Comparison of ENCODE assay signal across 9 mouse cellular contexts in genomic region chr4:32304221-32304703, GRCm38 (mm10).
DNase-seq lines count a peak whose midpoint lies in the region; ATAC-seq lines count a peak whose summit lies in the region.
"Had no signal": no experiment of that assay in that cellular context is flagged by ENCODE, and none has a peak within 500 bp of the region (broad histone marks: within the 10 kb centered on the region; RNA-seq: fewer than 3 reads in every experiment).

No protein-coding gene starts in this region.

- peak overlapping the region; percentile 91 for H3K27ac ChIP-seq in embryonic facial prominence, embryonic 10.5 days (replicated peaks)
- peak overlapping the region; percentile 69 for H3K27ac ChIP-seq in hindbrain, embryonic 16.5 days (ENCODE audit: low read depth, low read length)
- peak overlapping the region; percentile 95 for H3K27ac ChIP-seq in lung, embryonic 15.5 days
- peak overlapping the region; percentile 93 for H3K27ac ChIP-seq in stomach, embryonic 16.5 days (ENCODE audit: low read length)

- peaks cover 80% of the 10 kb centered on the region for H3K4me1 ChIP-seq in embryonic facial prominence, embryonic 10.5 days
- peaks cover 46% of the 10 kb centered on the region for H3K4me1 ChIP-seq in hindbrain, embryonic 16.5 days (ENCODE audit: control insufficient read depth, insufficient read depth, low read depth, low read length)
- H3K4me1 ChIP-seq in lung, embryonic 15.5 days, result peaks cover 81% of the 10 kb centered on the region
- H3K4me1 ChIP-seq in stomach, embryonic 16.5 days (ENCODE audit: control insufficient read depth, insufficient read depth, low read length), result peaks cover 59% of the 10 kb centered on the region

- ATAC-seq in hindbrain, embryonic 16.5 days, result peak; percentile 59
- peak; percentile 36 for ATAC-seq in lung, embryonic 15.5 days (ENCODE audit: borderline replicate concordance, extremely low read depth, low FRiP score, low TSS enrichment)
- ATAC-seq in stomach, embryonic 16.5 days (ENCODE audit: insufficient read depth, low FRiP score), result 0 out of 2 replicates have a peak, but pooled peaks have one; percentile 19

- peak; percentile 45 for DNase-seq in embryo, embryonic 11 days
- DNase-seq in embryo, embryonic 9.5 days (ENCODE audit: extremely low spot score), result no peak
- peak; percentile 42 for DNase-seq in embryonic facial prominence, embryonic 10.5 days (ENCODE audit: low spot score)
- no peak for DNase-seq in spleen, postnatal 36 days (ENCODE audit: low spot score in 2 of 2)
- DNase-seq in left cerebral cortex, postnatal 14 days (ENCODE audit: low spot score in 2 of 2), result no peak

- H3K9me3 ChIP-seq in embryonic facial prominence, embryonic 10.5 days, result no peaks in the 10 kb centered on the region
- H3K9me3 ChIP-seq in hindbrain, embryonic 16.5 days (ENCODE audit: control insufficient read depth, low read length), result no peaks in the 10 kb centered on the region
- no peaks in the 10 kb centered on the region for H3K9me3 ChIP-seq in lung, embryonic 15.5 days
- H3K9me3 ChIP-seq in stomach, embryonic 16.5 days (replicated peaks; ENCODE audit: control insufficient read depth, low read length), result no peaks in the 10 kb centered on the region

- peaks cover 15% of the 10 kb centered on the region; the same call in 1 of the 2 replicates for H3K36me3 ChIP-seq in embryonic facial prominence, embryonic 10.5 days (replicated peaks)
- no peaks in the 10 kb centered on the region for H3K36me3 ChIP-seq in hindbrain, embryonic 16.5 days (ENCODE audit: control insufficient read depth, insufficient read depth, low read length)
- no peaks in the 10 kb centered on the region for H3K36me3 ChIP-seq in lung, embryonic 15.5 days
- H3K36me3 ChIP-seq in stomach, embryonic 16.5 days (ENCODE audit: control insufficient read depth, insufficient read depth, low read length), result no peaks in the 10 kb centered on the region

- intact Hi-C loops in left cerebral cortex, postnatal 14 days (cut with DNase I), result loop anchor here (5.0 to 10.0 kb wide), 2 partner anchors 57 to 111 kb away; no protein-coding TSS in a partner anchor

- H3K9ac ChIP-seq in hindbrain, embryonic 16.5 days (ENCODE audit: low read depth, low read length), result 0 out of 2 replicates have a peak overlapping the region, but pooled peaks have one; percentile 6
- H3K9ac ChIP-seq in lung, embryonic 15.5 days, result no peak overlapping the region
- no peak overlapping the region for H3K9ac ChIP-seq in stomach, embryonic 16.5 days (ENCODE audit: low read length)

- 23% methylated on average over 6 of the region's 6 CpGs for WGBS in embryonic facial prominence, embryonic 10.5 days
- 9% methylated on average over 6 of the region's 6 CpGs for WGBS in hindbrain, embryonic 16.5 days
- WGBS in lung, embryonic 15.5 days, result 12% methylated on average over 6 of the region's 6 CpGs
- WGBS in stomach, embryonic 16.5 days, result 14% methylated on average over 6 of the region's 6 CpGs

- peak overlapping the region; percentile 38 for H3K4me3 ChIP-seq in embryonic facial prominence, embryonic 10.5 days
- no peak overlapping the region for H3K4me3 ChIP-seq in hindbrain, embryonic 16.5 days (ENCODE audit: low read length)
- 0 out of 2 replicates have a peak overlapping the region, but pooled peaks have one; percentile 5 for H3K4me3 ChIP-seq in lung, embryonic 15.5 days
- H3K4me3 ChIP-seq in stomach, embryonic 16.5 days (replicated peaks; ENCODE audit: low read length), result 0 out of 2 replicates have a peak overlapping the region, but pooled peaks have one; percentile 2

- peak overlapping the region; percentile 35 for H3K4me2 ChIP-seq in hindbrain, embryonic 16.5 days (ENCODE audit: low read length)
- H3K4me2 ChIP-seq in lung, embryonic 15.5 days, result peak overlapping the region; percentile 56
- peak overlapping the region; percentile 50 for H3K4me2 ChIP-seq in stomach, embryonic 16.5 days (ENCODE audit: low read depth, low read length)

- H3K27me3 ChIP-seq in embryonic facial prominence, embryonic 10.5 days (replicated peaks; ENCODE audit: low read depth, poor library complexity, severe bottlenecking), result no peaks in the 10 kb centered on the region
- no peaks in the 10 kb centered on the region for H3K27me3 ChIP-seq in hindbrain, embryonic 16.5 days (replicated peaks; ENCODE audit: control insufficient read depth, insufficient read depth, low read length)
- no peaks in the 10 kb centered on the region for H3K27me3 ChIP-seq in lung, embryonic 15.5 days
- no peaks in the 10 kb centered on the region for H3K27me3 ChIP-seq in stomach, embryonic 16.5 days (ENCODE audit: control insufficient read depth, insufficient read depth, low read length)
- H3K27me3 ChIP-seq: CH12.LX had no signal

Comparison
In these comparisons a context has a peak if more than half of its experiments do, and no peak if none do; other contexts are left out.
1. DNase-seq: peak in embryo, embryonic 11 days (single experiment) and embryonic facial prominence, embryonic 10.5 days (single experiment); none in embryo, embryonic 9.5 days (single experiment), spleen, postnatal 36 days (0 of 2) and left cerebral cortex, postnatal 14 days (0 of 2).
2. Peak in every context shown above with its lines, with median percentiles within 50 percentile points of each other: H3K27ac ChIP-seq, ATAC-seq and H3K4me2 ChIP-seq.